Mouse (Mus musculus) ZHBTc4 (cell line): ENCODE measurements at regions not wholly inside any gene's neighbourhood (a gene's known extent, or its start where the extent isn't known, plus 50 kb on each side); places are given as distances from the start of the nearest gene placed in this dataset.
A peak's percentile ranks its signal among the peaks of the same experiment; 100 is the strongest.

Source experiments
- DNase-seq: peaks from one replicate; pipeline ENCODE4 v3.0.0-alpha.2; 2011; ENCODE audit warnings: low read depth, low spot score

- DNase-seq, result no peak
Observed at GRCm38 (mm10) chr17:80891656-80892055, 52.8 kb upstream of the Tmem178 start.

DNA sequence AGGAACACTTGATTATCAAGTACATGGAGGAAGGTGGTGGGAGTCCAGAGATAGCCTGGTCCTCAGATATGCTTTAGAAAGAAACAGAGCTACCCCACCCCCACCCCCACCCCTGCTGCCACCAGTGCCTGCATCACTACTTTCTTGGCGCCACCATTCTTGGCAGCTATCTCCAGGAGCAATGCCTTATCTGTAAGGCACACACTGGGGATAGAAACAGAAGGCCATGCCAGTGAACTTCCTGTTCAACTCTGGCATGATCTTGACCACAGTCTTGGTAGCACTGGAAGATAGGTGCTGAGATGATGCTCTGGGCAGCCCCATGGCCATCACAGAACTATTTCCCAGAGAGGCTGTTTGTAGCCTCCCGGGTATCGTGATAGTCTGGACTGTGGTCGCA lies 55.3 kb upstream of the Tmem178 start:
- DNase-seq, result no peak

DNA sequence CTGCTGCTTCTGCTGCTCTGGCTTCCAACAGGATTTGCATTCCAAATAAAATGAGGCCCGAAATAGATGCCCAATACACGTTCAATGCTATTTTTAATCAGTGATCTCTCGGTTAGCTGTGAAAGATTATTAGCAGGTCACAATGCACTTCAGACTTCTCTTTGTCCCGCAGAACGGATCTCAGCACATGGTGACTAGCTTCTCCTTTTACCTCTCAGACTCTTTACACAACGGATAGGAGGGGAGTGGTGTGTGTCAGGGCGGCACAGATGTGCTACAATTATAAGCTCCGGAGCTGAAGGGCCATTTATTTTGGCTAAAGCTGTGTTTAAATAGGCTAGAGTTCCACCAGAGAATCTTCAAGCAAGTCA lies 56.7 kb upstream of the Tmem178 start:
- DNase-seq, result no peak

DNA sequence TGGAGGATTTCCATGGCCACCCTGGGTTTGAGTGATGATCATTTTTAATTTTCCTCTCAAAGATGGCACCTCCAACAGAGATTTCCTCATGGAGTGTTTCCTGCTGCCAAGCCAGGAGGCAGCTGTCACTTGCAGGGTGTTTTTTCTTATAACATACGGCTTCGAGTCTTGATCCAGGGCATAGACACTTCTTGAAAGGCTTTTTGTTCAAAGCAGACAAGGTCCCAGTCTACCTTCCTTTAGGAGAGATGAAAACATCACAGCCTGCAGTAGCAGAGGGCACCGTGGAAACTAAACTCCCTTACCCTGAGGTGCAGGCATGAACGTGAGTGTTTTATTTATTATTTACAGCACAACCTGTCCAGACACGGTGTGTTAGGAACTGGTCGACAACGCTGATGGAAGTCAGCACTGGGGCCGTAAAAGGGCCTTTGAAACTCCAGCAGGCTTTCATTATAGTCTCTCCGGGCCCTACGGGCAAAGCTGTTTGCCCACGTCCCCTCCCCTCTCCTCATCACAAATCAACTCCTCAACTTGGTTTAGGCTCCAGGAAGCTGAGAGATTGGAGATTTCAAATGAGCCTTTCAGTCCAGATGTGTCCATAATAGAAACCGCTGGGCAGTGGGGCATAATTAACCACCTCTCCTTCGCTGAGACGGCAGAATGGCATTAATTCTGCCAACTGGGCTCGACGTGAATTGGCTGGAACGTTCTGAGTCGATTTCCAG lies 57.2 kb upstream of the Tmem178 start:
- DNase-seq, result no peak

GRCm38 (mm10) chr17:80886211-80886701 lies 58.2 kb upstream of the Tmem178 start:
- no peak for DNase-seq

- no peak for DNase-seq
Observed at GRCm38 (mm10) chr17:80885706-80886105, 58.7 kb upstream of the Tmem178 start.

GRCm38 (mm10) chr17:80884886-80885285 lies 59.5 kb upstream of the Tmem178 start:
- peak; percentile 8 for DNase-seq

GRCm38 (mm10) chr17:80882476-80882875 lies 62.0 kb upstream of the Tmem178 start:
- no peak for DNase-seq

- no peak for DNase-seq
Observed at GRCm38 (mm10) chr17:80880325-80880724, 64.1 kb upstream of the Tmem178 start.

DNA sequence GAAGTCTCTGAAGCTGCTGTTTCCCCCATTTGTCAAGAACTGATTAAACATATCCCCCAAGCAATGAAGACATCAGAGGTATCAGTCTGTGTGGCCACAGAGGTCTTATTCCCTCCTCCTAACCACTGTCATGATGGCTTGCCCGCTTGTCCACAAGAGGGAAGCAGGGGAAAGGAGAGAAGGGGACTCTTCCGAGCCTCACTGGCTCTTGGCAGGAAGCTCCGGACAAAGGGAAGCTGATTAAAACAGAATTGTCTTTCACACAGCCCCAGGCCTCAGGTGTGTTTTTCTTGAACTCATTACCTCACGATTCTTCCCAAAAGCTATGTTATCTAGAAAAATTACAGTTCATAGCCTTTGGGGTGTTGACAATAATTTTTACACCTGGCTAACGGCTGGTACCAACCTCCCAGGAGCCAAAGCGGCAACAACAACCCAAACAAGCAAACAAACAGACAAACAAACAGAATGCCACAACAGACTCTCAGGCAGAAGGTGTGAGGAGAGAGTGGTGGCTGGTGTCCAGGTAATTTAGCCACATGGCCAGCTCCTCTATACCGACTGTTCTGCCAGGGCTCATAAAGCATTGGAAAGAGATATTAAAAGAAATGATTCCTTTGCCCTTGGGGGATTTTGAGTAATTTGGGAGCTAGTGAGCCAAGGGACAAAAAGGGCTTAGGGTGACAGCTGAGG lies 68.9 kb upstream of the Tmem178 start:
- DNase-seq, result no peak

DNA sequence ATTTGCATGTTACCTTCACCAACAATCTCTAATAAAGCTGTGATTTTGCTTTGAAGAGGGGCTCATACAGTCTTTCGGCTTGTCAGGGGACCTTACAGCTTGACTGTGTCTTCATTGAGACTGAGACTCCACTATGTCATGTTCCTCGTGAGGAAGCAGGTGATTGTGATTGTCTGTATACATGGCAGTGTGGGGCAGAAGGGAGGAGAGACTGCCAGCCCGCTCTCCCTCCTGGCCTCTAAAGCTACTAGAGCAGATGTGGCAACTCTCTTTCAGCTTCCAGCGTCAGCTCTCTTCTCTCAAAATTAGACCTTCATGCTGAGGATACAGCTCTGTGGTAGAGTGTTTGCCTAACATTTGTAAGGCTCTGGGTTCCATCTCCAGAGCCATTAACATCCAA lies 73.5 kb upstream of the Tmem178 start:
- no peak for DNase-seq

GRCm38 (mm10) chr17:80862338-80862737 lies 82.1 kb upstream of the Tmem178 start:
- no peak for DNase-seq

GRCm38 (mm10) chr17:80846996-80847810 lies 97.2 kb upstream of the Tmem178 start:
- peak; percentile 20 for DNase-seq

DNA sequence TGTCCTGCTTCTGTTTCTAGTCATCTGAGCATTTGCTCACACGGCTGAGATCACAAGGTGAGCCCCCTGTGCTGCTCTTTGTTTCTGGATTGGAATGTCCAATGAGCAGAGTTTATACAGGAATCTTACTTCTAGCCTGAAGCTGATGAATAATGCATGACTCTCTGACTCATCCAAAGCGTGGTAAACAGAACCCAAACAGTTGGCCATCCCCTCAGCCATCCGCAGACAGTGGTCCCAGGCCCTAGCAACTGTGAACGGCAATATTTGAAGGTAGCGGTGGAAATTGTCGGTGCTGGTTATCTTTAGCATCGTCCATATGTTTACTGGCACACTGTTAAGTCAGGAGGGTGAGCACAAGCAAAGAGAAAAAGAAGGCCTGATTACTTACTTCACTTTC lies 99.1 kb upstream of the Tmem178 start:
- DNase-seq, result no peak

DNA sequence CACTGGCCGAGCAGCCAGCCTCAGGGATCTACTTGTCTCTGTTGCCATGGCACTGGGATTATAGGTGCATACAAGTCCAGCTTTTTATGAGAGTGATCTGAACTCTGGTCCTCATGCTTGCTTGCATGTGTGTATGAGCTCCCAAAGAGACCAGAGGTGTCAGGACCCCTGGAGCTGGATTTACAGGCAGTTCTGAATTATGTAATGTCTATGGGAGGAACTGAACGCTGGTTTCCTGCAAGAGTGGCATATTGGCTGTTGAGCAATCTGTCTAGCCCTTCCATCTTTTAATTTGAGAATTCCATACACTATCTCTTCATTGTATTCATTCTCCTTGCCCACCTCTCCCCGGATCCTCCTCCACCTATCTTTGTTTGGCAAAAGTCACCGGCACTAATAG lies 102.5 kb upstream of the Tmem178 start:
- no peak for DNase-seq

- no peak for DNase-seq
Observed at GRCm38 (mm10) chr17:80840896-80841295, 103.5 kb upstream of the Tmem178 start.

- no peak for DNase-seq
Observed at GRCm38 (mm10) chr17:80840452-80840851, 104.0 kb upstream of the Tmem178 start.

DNA sequence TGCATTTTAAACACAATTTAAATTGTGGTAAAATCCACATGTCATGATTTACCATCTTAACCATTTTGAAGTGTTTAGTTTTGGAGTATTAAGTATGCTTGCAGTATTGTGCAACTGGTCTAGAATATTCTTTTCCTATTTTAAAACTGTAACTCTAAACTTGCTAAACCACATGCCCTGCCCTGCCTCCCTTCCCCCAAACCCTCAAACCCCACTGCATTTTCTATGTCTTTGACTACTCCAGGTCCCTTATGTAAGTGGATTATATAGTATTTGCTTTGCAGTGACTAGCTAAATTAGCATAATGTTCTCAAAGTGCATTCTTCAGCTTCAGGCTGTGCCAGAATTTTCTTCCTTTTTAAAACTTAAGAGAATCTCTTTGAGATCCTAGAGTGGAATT lies 106.4 kb upstream of the Map4k3 start:
- DNase-seq, result no peak

- DNase-seq, result no peak
Observed at GRCm38 (mm10) chr17:80834176-80834517, 105.9 kb upstream of the Map4k3 start.

DNA sequence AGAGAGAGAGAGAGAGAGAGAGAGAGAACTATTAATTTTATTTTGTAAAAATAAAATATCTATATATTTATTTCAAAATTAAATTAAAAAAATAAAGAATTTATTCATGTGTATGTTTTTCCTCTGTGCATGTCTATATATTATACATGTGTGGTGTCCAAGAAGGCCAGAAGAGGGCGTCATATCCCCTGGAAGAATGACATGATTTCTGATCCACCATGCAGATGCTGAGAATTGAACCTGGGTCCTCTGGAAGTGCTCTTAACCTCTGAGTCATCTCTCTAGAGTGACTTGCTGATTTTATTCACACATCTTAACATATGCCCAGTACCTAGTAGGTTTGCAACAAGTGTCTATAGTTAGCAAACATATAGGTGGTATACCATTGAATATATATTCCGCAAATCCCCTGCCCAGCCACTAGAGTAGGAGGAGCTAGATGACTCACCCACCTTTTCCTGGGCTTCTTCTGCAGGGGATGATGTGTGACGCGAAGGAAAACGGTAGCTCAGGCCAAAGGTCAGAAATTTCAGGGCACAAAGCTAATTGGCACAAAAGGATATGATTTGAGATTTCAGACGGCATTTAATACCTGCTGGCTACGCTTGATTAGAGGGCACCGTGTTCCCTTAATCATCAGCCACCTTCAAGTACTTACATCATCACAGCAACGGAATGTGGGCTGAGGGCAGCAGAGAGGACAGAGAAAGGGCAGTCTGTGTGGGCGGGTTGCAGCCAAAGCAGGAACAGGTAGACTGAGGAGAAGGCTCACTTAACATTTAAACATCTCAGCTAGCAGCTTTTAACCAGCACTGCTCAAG lies 105.3 kb upstream of the Map4k3 start:
- DNase-seq, result no peak

- DNase-seq, result no peak
Observed at GRCm38 (mm10) chr17:80831686-80832085, 103.4 kb upstream of the Map4k3 start.

- DNase-seq, result no peak
Observed at GRCm38 (mm10) chr17:80827896-80828295, 99.6 kb upstream of the Map4k3 start.
